Mouse (Mus musculus) lung, embryonic 14.5 days (tissue): ENCODE measurements around the gene Calm3. TPM values are rescaled to one million over a fixed set of nuclear protein-coding genes. Genes with fewer than 3 reads are reported as not detected.

Experiments
- ATAC-seq: fragments of 200-750 bp; cut with Nextera tagmentation; 2 replicates; pipeline ENCODE4 v1.8.0; 2017; ENCODE audit warnings: mild to moderate bottlenecking, moderate TSS enrichment, moderate library complexity; ENCODE audit not compliant: insufficient read depth
- DNase-seq: peaks from one replicate; pipeline ENCODE4 v3.0.0-alpha.2; 2015
- H3K27ac ChIP-seq: fragments of 300-500 bp; sonication (generic); 2 replicates; pipeline ENCODE4 v1.5.1; 2014; ENCODE audit warnings: low read depth, mild to moderate bottlenecking, moderate library complexity
- H3K27me3 ChIP-seq: fragments of 300-500 bp; sonication (generic); 2 replicates; pipeline ENCODE4 v1.6.1; 2014; ENCODE audit warnings: low read length, control low read depth; ENCODE audit not compliant: insufficient read depth
- H3K36me3 ChIP-seq: fragments of 300-500 bp; sonication (generic); 2 replicates; pipeline ENCODE4 v1.6.1; 2014; ENCODE audit warnings: control low read depth; ENCODE audit not compliant: insufficient read depth
- H3K4me1 ChIP-seq: fragments of 300-500 bp; sonication (generic); 2 replicates; pipeline ENCODE4 v1.6.1; 2014; ENCODE audit warnings: antibody characterized with exemption, control low read depth; ENCODE audit not compliant: insufficient read depth
- H3K4me2 ChIP-seq: fragments of 300-500 bp; sonication (generic); 2 replicates; pipeline ENCODE4 v1.6.1; 2014; ENCODE audit warnings: mild to moderate bottlenecking
- H3K4me3 ChIP-seq: fragments of 300-500 bp; sonication (generic); 2 replicates; pipeline ENCODE4 v1.5.1; 2014; ENCODE audit warnings: low read depth, low read length
- H3K9ac ChIP-seq: fragments of 300-500 bp; sonication (generic); 2 replicates; pipeline ENCODE4 v1.6.1; 2014
- H3K9me3 ChIP-seq: fragments of 300-500 bp; sonication (generic); 2 replicates; pipeline ENCODE4 v1.6.1; 2016; ENCODE audit warnings: low read depth, low read length, control low read depth
- CTCF ChIP-seq: IDR thresholded peaks from 2 replicates; pipeline ENCODE4 v1.5.1; 2016; ENCODE audit warnings: antibody characterized with exemption, low read depth
- WGBS: fragments of 180-500 bp; shearing (Covaris S2); extraction: QIAGEN DNeasy Blood & Tissue Kit; methylation state at CpG from one replicate; pipeline ENCODE4 v1.1.7; 2014; 5-methylcytosine and 5-hydroxymethylcytosine counted together
- polyA plus RNA-seq: library from polyadenylated mRNA; unstranded; fragments of >200 nt; fragmentation: Nextera tagmentation; extraction: Ambion mirVana; gene quantifications from 2 replicates; pipeline ENCODE4 v1.2.1, GENCODE M21; 2014

The Calm3 gene
- polyA plus RNA-seq, 1 experiment from 2014 or later, result 155 TPM

DNA sequence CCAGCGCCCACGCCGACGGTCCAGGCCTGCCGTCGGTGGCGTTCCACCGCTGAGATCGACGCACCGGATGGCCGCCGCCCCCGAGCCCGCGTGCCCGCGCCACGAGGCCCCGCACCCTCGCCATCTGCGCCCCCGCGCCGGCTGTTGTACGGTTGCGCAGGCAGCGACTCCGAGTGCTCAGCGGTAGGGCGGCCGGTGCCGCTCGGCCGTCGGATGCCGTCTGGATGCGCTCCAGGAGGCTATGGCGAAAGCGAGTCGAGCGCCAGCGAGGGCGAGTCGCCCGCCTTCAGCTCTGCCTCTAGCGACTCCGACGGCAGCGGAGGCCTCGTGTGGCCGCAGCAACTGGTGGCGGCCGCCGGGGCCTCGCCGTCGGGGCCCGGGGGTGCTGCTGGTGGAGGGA is 38.0 kb downstream of the Calm3 start:
- Histone ChIP-seq H3K9ac (no peak overlapping the region), H3K4me3 (peak overlapping the region; percentile 27), H3K27ac (no peak overlapping the region), H3K4me1 (no peaks in the 10 kb centered on the region), H3K9me3 (peaks cover 18% of the 10 kb centered on the region), H3K36me3 (peaks cover 59% of the 10 kb centered on the region), H3K27me3 (peaks cover 16% of the 10 kb centered on the region), H3K4me2 (peak overlapping the region; percentile 42; the same call in 1 of the 2 replicates)
- DNase-seq (no peak), ATAC-seq (no peak)
- WGBS, result 57% methylated on average over 59 of the region's 59 CpGs
- no peak for TF ChIP-seq CTCF

DNA sequence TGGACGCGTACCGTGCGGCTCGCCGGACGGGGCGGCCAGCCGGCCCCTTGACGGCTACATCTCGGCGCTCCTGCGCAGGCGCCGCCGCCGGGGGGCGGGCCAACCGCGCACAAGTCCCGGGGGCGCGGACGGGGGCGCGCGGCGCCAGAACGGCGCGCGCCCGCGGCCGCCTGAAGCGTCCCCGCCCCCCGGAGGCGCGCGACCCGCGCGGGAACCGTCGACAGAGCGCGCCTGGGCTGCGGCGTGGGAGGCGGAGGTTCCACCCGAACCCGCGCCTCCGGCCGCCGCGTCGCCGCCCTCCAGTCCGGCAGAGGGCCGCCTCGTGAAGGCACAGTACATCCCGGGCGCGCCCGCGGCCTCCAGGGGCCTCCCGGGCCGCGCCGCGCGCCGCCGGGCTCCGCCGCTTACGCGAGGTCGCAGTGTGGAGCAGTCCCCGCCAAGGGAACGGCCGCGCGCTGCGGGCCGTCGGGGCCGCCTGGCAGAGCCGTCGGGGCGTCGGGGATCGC is 38.6 kb downstream of the Calm3 start:
- H3K9me3 ChIP-seq, result peaks cover 18% of the 10 kb centered on the region
- peak overlapping the region; percentile 42 for H3K4me2 ChIP-seq
- ATAC-seq, result no peak
- DNase-seq, result peak; percentile 66
- WGBS, result 17% methylated on average over 90 of the region's 95 CpGs
- TF ChIP-seq CTCF, result no peak
- H3K9ac ChIP-seq, result no peak overlapping the region
- H3K4me3 ChIP-seq, result peak overlapping the region; percentile 27
- peaks cover 16% of the 10 kb centered on the region for H3K27me3 ChIP-seq
- H3K4me1 ChIP-seq, result peaks cover 4% of the 10 kb centered on the region
- H3K27ac ChIP-seq, result no peak overlapping the region
- H3K36me3 ChIP-seq, result peaks cover 63% of the 10 kb centered on the region

DNA sequence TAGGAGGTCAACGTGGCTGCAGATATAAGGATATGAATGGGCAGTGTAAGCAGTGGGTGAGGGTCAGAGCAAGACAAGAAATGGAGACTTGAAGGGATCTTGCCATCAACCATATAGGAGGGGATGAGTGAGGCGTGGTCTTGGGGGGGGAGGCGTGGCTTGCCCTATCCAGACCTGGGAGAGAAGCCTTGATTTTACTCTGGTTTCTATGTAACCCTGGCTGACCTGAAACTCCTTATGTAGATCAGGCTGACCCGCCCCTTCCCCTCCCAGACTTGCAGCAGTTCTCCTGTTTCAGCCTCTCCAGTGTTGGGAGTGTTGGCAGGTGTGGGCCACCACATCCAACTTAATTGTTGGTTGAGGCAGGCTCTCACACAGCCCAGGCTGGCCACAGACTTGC is 39.6 kb downstream of the Calm3 start:
- H3K4me1 ChIP-seq, result peaks cover 4% of the 10 kb centered on the region
- no peak overlapping the region for H3K9ac ChIP-seq
- no peak for TF ChIP-seq CTCF
- no peak overlapping the region for H3K4me3 ChIP-seq
- H3K27me3 ChIP-seq, result peaks cover 16% of the 10 kb centered on the region
- H3K4me2 ChIP-seq, result no peak overlapping the region
- peaks cover 65% of the 10 kb centered on the region for H3K36me3 ChIP-seq
- H3K9me3 ChIP-seq, result peaks cover 18% of the 10 kb centered on the region
- no peak overlapping the region for H3K27ac ChIP-seq
- DNase-seq (no peak), ATAC-seq (no peak)
- 54% methylated on average over 4 of the region's 4 CpGs for WGBS

DNA sequence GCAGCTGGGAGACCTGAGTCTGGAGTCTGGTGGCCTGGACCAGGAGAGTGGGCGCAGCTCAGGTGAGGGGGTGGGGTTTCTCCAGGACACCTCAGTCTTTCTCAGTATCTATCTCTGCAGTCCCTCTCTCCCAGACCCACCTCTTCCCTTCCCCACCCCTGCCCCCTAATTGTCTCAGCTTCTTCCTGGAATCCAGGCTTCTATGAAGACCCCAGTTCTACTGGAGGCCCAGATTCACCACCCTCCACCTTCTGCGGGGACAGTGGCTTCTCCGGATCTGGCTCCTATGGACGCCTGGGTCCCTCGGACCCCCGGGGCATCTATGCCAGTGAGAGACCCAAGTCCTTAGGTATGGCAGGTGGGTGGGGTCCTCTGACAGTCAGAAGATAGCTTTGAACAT is 40.8 kb downstream of the Calm3 start:
- Histone ChIP-seq H3K4me1 (peaks cover 4% of the 10 kb centered on the region), H3K27ac (no peak overlapping the region), H3K4me3 (no peak overlapping the region), H3K27me3 (peaks cover 16% of the 10 kb centered on the region), H3K9me3 (peaks cover 18% of the 10 kb centered on the region), H3K36me3 (peaks cover 71% of the 10 kb centered on the region), H3K4me2 (no peak overlapping the region), H3K9ac (no peak overlapping the region)
- no peak for ATAC-seq
- no peak for TF ChIP-seq CTCF
- DNase-seq, result no peak
- WGBS, result 91% methylated on average over 6 of the region's 6 CpGs

DNA sequence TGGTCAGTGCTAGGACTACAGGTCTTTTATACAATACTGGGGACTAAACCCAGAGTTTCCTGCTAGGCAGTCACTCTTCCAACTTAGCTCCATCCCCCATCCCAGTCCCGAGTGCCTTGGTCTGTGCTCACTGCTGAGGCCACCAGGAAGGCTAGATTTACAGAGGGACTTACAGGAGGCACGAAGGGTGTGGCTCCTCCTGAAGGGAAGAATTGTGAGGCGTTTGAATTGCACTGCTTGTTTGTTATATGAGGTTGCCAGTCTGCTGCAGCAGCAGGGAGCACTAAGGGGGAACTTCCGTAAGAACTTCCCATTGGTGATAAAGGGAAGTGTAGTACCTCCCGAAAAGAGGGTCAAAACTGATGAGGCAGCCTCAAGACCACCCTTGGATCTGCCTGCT is 43.3 kb downstream of the Calm3 start:
- peaks cover 8% of the 10 kb centered on the region for H3K4me1 ChIP-seq
- H3K9ac ChIP-seq, result 0 out of 2 replicates have a peak overlapping the region, but pooled peaks have one; percentile 9
- ATAC-seq (no peak), DNase-seq (no peak)
- H3K27ac ChIP-seq, result peak overlapping the region; percentile 85
- peak overlapping the region; percentile 37 for H3K4me2 ChIP-seq
- H3K36me3 ChIP-seq, result peaks cover 45% of the 10 kb centered on the region
- TF ChIP-seq CTCF, result no peak
- peaks cover 9% of the 10 kb centered on the region for H3K9me3 ChIP-seq
- WGBS, result 32% methylated on average over 5 of the region's 5 CpGs
- no peak overlapping the region for H3K4me3 ChIP-seq
- peaks cover 11% of the 10 kb centered on the region for H3K27me3 ChIP-seq

DNA sequence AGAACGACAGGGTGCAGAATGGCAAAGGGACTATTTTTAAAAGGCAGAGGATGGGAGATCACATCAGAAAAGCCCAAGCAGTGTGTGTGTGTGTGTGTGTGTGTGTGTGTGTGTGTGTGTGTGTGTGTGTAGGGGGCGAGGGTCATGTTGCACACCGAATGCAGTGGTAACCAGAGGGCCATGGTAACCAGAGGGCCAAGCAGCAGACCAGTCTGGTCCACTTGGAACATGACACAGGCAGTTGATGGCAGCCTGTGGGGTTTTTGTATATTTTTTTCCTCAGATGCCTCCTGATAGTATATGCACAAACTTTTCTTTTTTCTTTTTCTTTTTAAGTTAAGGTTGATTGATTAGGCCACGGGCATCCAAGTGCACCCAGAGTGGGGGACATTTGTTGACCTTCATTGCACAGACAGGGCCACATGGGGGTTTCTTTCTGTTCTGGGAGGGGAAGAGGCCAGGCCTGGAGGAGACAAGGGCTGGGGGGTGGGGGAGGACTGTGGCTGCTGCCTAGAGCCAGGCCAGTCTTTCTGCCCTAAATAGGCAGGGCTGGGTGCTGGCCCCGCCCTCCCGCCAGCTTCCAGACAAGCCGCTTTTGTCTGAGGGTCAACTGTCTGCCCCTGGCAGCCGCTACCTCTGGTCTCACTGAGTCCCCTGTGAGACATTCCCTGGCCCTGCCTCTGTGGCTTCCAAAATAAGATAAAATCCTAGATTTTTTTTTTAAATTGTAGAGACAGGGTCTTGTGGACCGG is 43.9 kb downstream of the Calm3 start:
- TF ChIP-seq CTCF, result no peak
- no peak overlapping the region for H3K4me3 ChIP-seq
- 0 out of 2 replicates have a peak overlapping the region, but pooled peaks have one; percentile 9 for H3K9ac ChIP-seq
- DNase-seq (peak; percentile 86), ATAC-seq (peak; percentile 53)
- peak overlapping the region; percentile 37 for H3K4me2 ChIP-seq
- H3K27me3 ChIP-seq, result 0 out of 2 replicates have a peak, but pooled peaks cover 7% of the 10 kb centered on the region
- peaks cover 4% of the 10 kb centered on the region; the same call in 1 of the 2 replicates for H3K9me3 ChIP-seq
- peaks cover 39% of the 10 kb centered on the region for H3K36me3 ChIP-seq
- peak overlapping the region; percentile 85 for H3K27ac ChIP-seq
- WGBS, result 22% methylated on average over 9 of the region's 9 CpGs
- peaks cover 8% of the 10 kb centered on the region for H3K4me1 ChIP-seq

DNA sequence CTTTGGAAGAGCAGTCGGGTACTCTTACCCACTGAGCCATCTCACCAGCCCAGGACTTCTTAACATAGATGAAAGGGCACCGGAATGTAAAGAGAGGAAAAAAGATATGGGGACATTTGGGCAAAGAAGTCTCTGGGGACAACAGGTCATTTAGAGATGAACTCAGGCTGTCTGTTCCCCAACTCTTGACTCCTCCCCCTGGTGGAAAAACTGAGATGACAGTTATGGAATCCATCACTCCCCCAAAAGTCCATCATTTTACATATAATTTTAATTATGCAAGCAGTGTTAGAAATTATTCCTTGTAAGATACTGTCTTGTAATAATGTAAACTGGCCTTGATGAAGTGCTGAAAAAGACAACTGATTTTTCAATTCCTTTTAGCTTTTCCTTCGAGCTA is 46.2 kb downstream of the Calm3 start:
- TF ChIP-seq CTCF, result peak; percentile 21; the same call in 1 of the 2 replicates
- H3K36me3 ChIP-seq, result peaks cover 20% of the 10 kb centered on the region; the same call in 1 of the 2 replicates
- H3K9me3 ChIP-seq, result no peaks in the 10 kb centered on the region
- peaks cover 8% of the 10 kb centered on the region for H3K4me1 ChIP-seq
- 69% methylated on average over 3 of the region's 3 CpGs for WGBS
- H3K4me2 ChIP-seq, result no peak overlapping the region
- DNase-seq (peak; percentile 23), ATAC-seq (no peak)
- H3K27ac ChIP-seq, result no peak overlapping the region
- H3K27me3 ChIP-seq, result no peaks in the 10 kb centered on the region
- H3K4me3 ChIP-seq, result no peak overlapping the region
- H3K9ac ChIP-seq, result no peak overlapping the region
